ENCODE assay signal across 8 mouse cellular contexts in the genomic region with DNA sequence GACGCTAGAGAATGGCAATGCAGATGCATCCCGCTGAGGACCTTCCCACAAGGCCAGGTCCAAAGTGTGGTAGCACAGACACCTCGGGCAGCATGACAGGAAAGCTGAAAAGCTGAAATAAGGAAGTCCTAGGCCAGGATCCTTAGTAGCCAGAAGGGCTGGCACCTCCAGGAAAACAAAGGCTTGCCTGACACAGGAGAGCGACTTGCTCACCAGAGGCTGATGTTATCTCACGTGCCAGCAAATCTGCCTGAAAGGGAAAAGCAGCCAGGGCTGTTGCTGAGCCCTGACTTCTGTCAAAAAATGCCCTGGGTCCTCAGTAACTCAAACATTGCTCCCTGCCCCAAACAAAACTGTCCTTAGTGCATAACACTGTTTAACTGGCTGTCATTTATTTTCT.
DNase-seq lines count a peak whose midpoint lies in the region; ATAC-seq lines count a peak whose summit lies in the region.

No protein-coding gene starts in this region.

- DNase-seq in kidney, adult 11 months: no peak
- no peak for DNase-seq in embryonic facial prominence, embryonic 11.5 days (ENCODE audit: low spot score)
- no peak for DNase-seq in frontal cortex, postnatal 14 days (ENCODE audit: low spot score in 2 of 2)
- DNase-seq in adrenal gland, postnatal 10 days: no peak

- H3K27ac ChIP-seq in kidney, embryonic 15.5 days: no peak overlapping the region
- no peak overlapping the region for H3K27ac ChIP-seq in embryonic facial prominence, embryonic 11.5 days (replicated peaks; ENCODE audit: low read depth, low read length)
- peak overlapping the region; percentile 78 for H3K27ac ChIP-seq in hindbrain, embryonic 13.5 days
- peak overlapping the region; percentile 52 for H3K27ac ChIP-seq in midbrain, embryonic 12.5 days (replicated peaks)

- peaks cover 16% of the 10 kb centered on the region for H3K27me3 ChIP-seq in kidney, embryonic 15.5 days
- no peaks in the 10 kb centered on the region for H3K27me3 ChIP-seq in embryonic facial prominence, embryonic 11.5 days (ENCODE audit: control insufficient read depth, insufficient read depth, low read length)
- H3K27me3 ChIP-seq in hindbrain, embryonic 13.5 days: peaks cover 12% of the 10 kb centered on the region
- H3K27me3 ChIP-seq in midbrain, embryonic 12.5 days: peaks cover 35% of the 10 kb centered on the region

- H3K9me3 ChIP-seq in kidney, embryonic 15.5 days (replicated peaks): no peaks in the 10 kb centered on the region
- H3K9me3 ChIP-seq in embryonic facial prominence, embryonic 11.5 days (replicated peaks; ENCODE audit: control insufficient read depth, low read length): no peaks in the 10 kb centered on the region
- no peaks in the 10 kb centered on the region for H3K9me3 ChIP-seq in hindbrain, embryonic 13.5 days
- no peaks in the 10 kb centered on the region for H3K9me3 ChIP-seq in midbrain, embryonic 12.5 days

- H3K36me3 ChIP-seq in kidney, embryonic 15.5 days: no peaks in the 10 kb centered on the region
- H3K36me3 ChIP-seq in embryonic facial prominence, embryonic 11.5 days (replicated peaks; ENCODE audit: control insufficient read depth, insufficient read depth, low read depth, low read length): no peaks in the 10 kb centered on the region
- no peaks in the 10 kb centered on the region for H3K36me3 ChIP-seq in hindbrain, embryonic 13.5 days
- no peaks in the 10 kb centered on the region for H3K36me3 ChIP-seq in midbrain, embryonic 12.5 days

- no peak overlapping the region for H3K9ac ChIP-seq in kidney, embryonic 15.5 days
- no peak overlapping the region for H3K9ac ChIP-seq in embryonic facial prominence, embryonic 11.5 days (replicated peaks; ENCODE audit: low read length)
- H3K9ac ChIP-seq in hindbrain, embryonic 13.5 days: peak overlapping the region; percentile 87
- H3K9ac ChIP-seq in midbrain, embryonic 12.5 days (replicated peaks): peak overlapping the region; percentile 73

- 40% methylated on average over 5 of the region's 5 CpGs for WGBS in kidney, embryonic 15.5 days
- WGBS in embryonic facial prominence, embryonic 11.5 days: 30% methylated on average over 5 of the region's 5 CpGs
- WGBS in hindbrain, embryonic 13.5 days: 30% methylated on average over 5 of the region's 5 CpGs
- 27% methylated on average over 5 of the region's 5 CpGs for WGBS in midbrain, embryonic 12.5 days

- H3K4me2 ChIP-seq in kidney, embryonic 15.5 days: peak overlapping the region; percentile 90
- peak overlapping the region; percentile 91 for H3K4me2 ChIP-seq in embryonic facial prominence, embryonic 11.5 days (ENCODE audit: low read depth, low read length)
- peak overlapping the region; percentile 75 for H3K4me2 ChIP-seq in hindbrain, embryonic 13.5 days
- H3K4me2 ChIP-seq in midbrain, embryonic 12.5 days (replicated peaks): peak overlapping the region; percentile 78

- peak overlapping the region; percentile 76 for H3K4me3 ChIP-seq in kidney, embryonic 15.5 days (replicated peaks)
- no peak overlapping the region for H3K4me3 ChIP-seq in embryonic facial prominence, embryonic 11.5 days (ENCODE audit: low read depth, low read length)
- H3K4me3 ChIP-seq in hindbrain, embryonic 13.5 days: peak overlapping the region; percentile 74
- peak overlapping the region; percentile 62 for H3K4me3 ChIP-seq in midbrain, embryonic 12.5 days

- ATAC-seq in kidney, embryonic 15.5 days (replicated peaks; ENCODE audit: low FRiP score): no peak
- ATAC-seq in embryonic facial prominence, embryonic 11.5 days (replicated peaks; ENCODE audit: insufficient number of reproducible peaks, low FRiP score, low TSS enrichment, low read depth): no peak
- ATAC-seq in hindbrain, embryonic 13.5 days (ENCODE audit: low FRiP score): no peak
- no peak for ATAC-seq in midbrain, embryonic 12.5 days (ENCODE audit: low FRiP score, low read depth)
- ATAC-seq in monocyte, adult 5-6 weeks (replicated peaks; ENCODE audit: insufficient number of reproducible peaks, low FRiP score, low TSS enrichment, poor library complexity, severe bottlenecking): no peak

- H3K4me1 ChIP-seq in kidney, embryonic 15.5 days: peaks cover 21% of the 10 kb centered on the region
- no peaks in the 10 kb centered on the region for H3K4me1 ChIP-seq in embryonic facial prominence, embryonic 11.5 days (ENCODE audit: control insufficient read depth, insufficient read depth, low read length)
- H3K4me1 ChIP-seq in hindbrain, embryonic 13.5 days (replicated peaks): peaks cover 56% of the 10 kb centered on the region
- peaks cover 52% of the 10 kb centered on the region for H3K4me1 ChIP-seq in midbrain, embryonic 12.5 days

Comparison
In these comparisons a context has a peak if more than half of its experiments do, and no peak if none do; other contexts are left out.
1. H3K27ac ChIP-seq: peak in hindbrain, embryonic 13.5 days (single experiment) and midbrain, embryonic 12.5 days (single experiment); none in kidney, embryonic 15.5 days (single experiment) and embryonic facial prominence, embryonic 11.5 days (single experiment).
2. H3K9ac ChIP-seq: peak in hindbrain, embryonic 13.5 days (single experiment) and midbrain, embryonic 12.5 days (single experiment); none in kidney, embryonic 15.5 days (single experiment) and embryonic facial prominence, embryonic 11.5 days (single experiment).
3. Peak in every context shown above with its lines, with median percentiles within 50 percentile points of each other: H3K4me2 ChIP-seq.